Mouse (Mus musculus): ENCODE data around the gene Asic2.

- TF ChIP-seq GATA1 (IDR thresholded peaks at IDR 0.05; ENCODE audit: low read length): no peak
- no peak for TF ChIP-seq TAL1 (IDR thresholded peaks at IDR 0.05; ENCODE audit: low read length)
Measured at GRCm38 (mm10) chr11:80946163-80946562, 1022.1 kb downstream of the Asic2 start.
